In genomic region chr1:72244317-72245036, GRCm38 (mm10) we compare ENCODE assay signal across 8 mouse cellular contexts. TPM values are rescaled to one million over a fixed set of nuclear protein-coding genes. Genes with fewer than 3 reads are reported as not detected.
DNase-seq lines count a peak whose midpoint lies in the region; ATAC-seq lines count a peak whose summit lies in the region.

No protein-coding gene starts in this region.

- peak; percentile 84 for DNase-seq in heart, embryonic 10.5 days (ENCODE audit: low spot score)
- no peak for DNase-seq in heart, postnatal 4 days
- DNase-seq in embryo, embryonic 11.5 days (ENCODE audit: low read depth, low spot score): peak; percentile 66
- DNase-seq in yolk sac, embryonic 10.5 days (ENCODE audit: low spot score): peak; percentile 89
- no peak for DNase-seq in B cell, adult 2 months

- no peaks in the 10 kb centered on the region for H3K4me1 ChIP-seq in heart, embryonic 10.5 days
- H3K4me1 ChIP-seq in hindbrain, embryonic 16.5 days (ENCODE audit: control insufficient read depth, insufficient read depth, low read depth, low read length): no peaks in the 10 kb centered on the region

- no peaks in the 10 kb centered on the region for H3K36me3 ChIP-seq in heart, embryonic 10.5 days
- H3K36me3 ChIP-seq in hindbrain, embryonic 16.5 days (ENCODE audit: control insufficient read depth, insufficient read depth, low read length): no peaks in the 10 kb centered on the region

- peak; percentile 44 for ATAC-seq in CD4-positive, CD25-positive, alpha-beta regulatory T cell, adult 4 months
- ATAC-seq in hindbrain, embryonic 16.5 days: no peak
- ATAC-seq in megakaryocyte progenitor cell, adult 5-6 weeks (replicated peaks; ENCODE audit: poor library complexity): peak; percentile 77

- 0 out of 2 replicates have a peak overlapping the region, but pooled peaks have one; percentile 61 for H3K4me3 ChIP-seq in heart, embryonic 10.5 days
- H3K4me3 ChIP-seq in hindbrain, embryonic 16.5 days (ENCODE audit: low read length): peak overlapping the region; percentile 48

- peak overlapping the region; percentile 67 for H3K4me2 ChIP-seq in hindbrain, embryonic 16.5 days (ENCODE audit: low read length)

- H3K27me3 ChIP-seq in heart, embryonic 10.5 days (ENCODE audit: insufficient read depth, poor library complexity, severe bottlenecking): no peaks in the 10 kb centered on the region
- no peaks in the 10 kb centered on the region for H3K27me3 ChIP-seq in hindbrain, embryonic 16.5 days (replicated peaks; ENCODE audit: control insufficient read depth, insufficient read depth, low read length)

- peak overlapping the region; percentile 100; the same call in 1 of the 2 replicates for H3K27ac ChIP-seq in heart, embryonic 10.5 days
- H3K27ac ChIP-seq in hindbrain, embryonic 16.5 days (ENCODE audit: low read depth, low read length): peak overlapping the region; percentile 95

- no peaks in the 10 kb centered on the region for H3K9me3 ChIP-seq in heart, embryonic 10.5 days
- no peaks in the 10 kb centered on the region for H3K9me3 ChIP-seq in hindbrain, embryonic 16.5 days (ENCODE audit: control insufficient read depth, low read length)

- peak overlapping the region; percentile 83; the same call in 1 of the 2 replicates for H3K9ac ChIP-seq in hindbrain, embryonic 16.5 days (ENCODE audit: low read depth, low read length)

- WGBS in heart, embryonic 10.5 days: under 1% methylated on average over 12 of the region's 12 CpGs
- under 1% methylated on average over 12 of the region's 12 CpGs for WGBS in hindbrain, embryonic 16.5 days

RNA-seq across cellular contexts. Expression of gene Mreg, which starts 32.4 kb away (rescaled TPM):
- 4.0 and 4.2 TPM in 2 replicates for polyA plus RNA-seq in heart, embryonic 10.5 days (2016; fragmentation: Nextera tagmentation; extraction: Ambion mirVana)
- 10 to 100 TPM; 17.7 to 21.1 TPM for total RNA-seq in heart, postnatal 4 days (2021)
- polyA plus RNA-seq in CD4-positive, CD25-positive, alpha-beta regulatory T cell, adult 4 months (2017; shearing (Covaris generic)): under 1 TPM in 1 of 2 experiments, not detected in 1; 0.13 TPM
- polyA plus RNA-seq in hindbrain, embryonic 16.5 days (2015; fragmentation: Nextera tagmentation; extraction: Ambion mirVana): 2.2 and 2.7 TPM in 2 replicates
- total RNA-seq in megakaryocyte progenitor cell, adult 5-6 weeks (2015): 1.3 TPM in 2 replicates
- total RNA-seq in megakaryocyte progenitor cell, adult 5-6 weeks (2017): 1.6 and 2.5 TPM in 2 replicates

RNA-seq across cellular contexts. Expression of gene Pecr, which starts 39.6 kb away (rescaled TPM):
- 20.4 and 28.6 TPM in 2 replicates for polyA plus RNA-seq in heart, embryonic 10.5 days (2016; fragmentation: Nextera tagmentation; extraction: Ambion mirVana)
- 10 to 100 TPM; 11.7 to 12.1 TPM for total RNA-seq in heart, postnatal 4 days (2021)
- polyA plus RNA-seq in CD4-positive, CD25-positive, alpha-beta regulatory T cell, adult 4 months (2017; shearing (Covaris generic)): 1 to 10 TPM; 3.8 to 4.1 TPM
- polyA plus RNA-seq in hindbrain, embryonic 16.5 days (2015; fragmentation: Nextera tagmentation; extraction: Ambion mirVana): 9.4 and 10.6 TPM in 2 replicates
- 18.4 and 24.3 TPM in 2 replicates for total RNA-seq in megakaryocyte progenitor cell, adult 5-6 weeks (2015)
- 13.0 and 13.3 TPM in 2 replicates for total RNA-seq in megakaryocyte progenitor cell, adult 5-6 weeks (2017)

RNA-seq across cellular contexts. Expression of gene Tmem169, which starts 39.7 kb away (rescaled TPM):
- polyA plus RNA-seq in heart, embryonic 10.5 days (2016; fragmentation: Nextera tagmentation; extraction: Ambion mirVana): 0.36 and 1.1 TPM in 2 replicates
- under 1 TPM; 0.12 to 0.16 TPM for total RNA-seq in heart, postnatal 4 days (2021)
- polyA plus RNA-seq in CD4-positive, CD25-positive, alpha-beta regulatory T cell, adult 4 months (2017; shearing (Covaris generic)): under 1 TPM in 1 of 2 experiments, not detected in 1; 0.17 TPM
- polyA plus RNA-seq in hindbrain, embryonic 16.5 days (2015; fragmentation: Nextera tagmentation; extraction: Ambion mirVana): 34.2 and 38.7 TPM in 2 replicates
- total RNA-seq in megakaryocyte progenitor cell, adult 5-6 weeks (2015): not detected in 2 replicates
- total RNA-seq in megakaryocyte progenitor cell, adult 5-6 weeks (2017): not detected in 2 replicates

Comparison
In these comparisons a context has a peak if more than half of its experiments do, and no peak if none do; other contexts are left out.
1. DNase-seq: peak in heart, embryonic 10.5 days (single experiment), embryo, embryonic 11.5 days (single experiment) and yolk sac, embryonic 10.5 days (single experiment); none in heart, postnatal 4 days (single experiment) and B cell, adult 2 months (0 of 2).
2. RNA of gene Tmem169, which starts 39.7 kb away (polyA plus RNA-seq): 34.2 to 38.7 TPM in hindbrain, embryonic 16.5 days; 0.36 to 1.1 TPM in heart, embryonic 10.5 days and 0.17 TPM in CD4-positive, CD25-positive, alpha-beta regulatory T cell, adult 4 months; every median in the first group is over 10 times any median in the second.